Mouse (Mus musculus) skeletal muscle tissue, adult 2 months (tissue): ENCODE measurements around the gene Olfr493.

Experiments
- DNase-seq: peaks from one replicate; pipeline ENCODE4 v3.0.0-alpha.2; 2012; ENCODE audit warnings: low read depth, low spot score

The Olfr493 gene

GRCm38 (mm10) chr7:108346879-108347278 lies at the start of gene Olfr493:
Olfr493 (minus strand) TSS chr7:108346979.
- no peak for DNase-seq

- no peak for DNase-seq
These were observed 46.1 kb upstream of the Olfr493 start, which contains the start of gene Olfr495 for GRCm38 (mm10) chr7:108392867-108393266. Olfr495 (plus strand) TSS chr7:108393167.

DNA sequence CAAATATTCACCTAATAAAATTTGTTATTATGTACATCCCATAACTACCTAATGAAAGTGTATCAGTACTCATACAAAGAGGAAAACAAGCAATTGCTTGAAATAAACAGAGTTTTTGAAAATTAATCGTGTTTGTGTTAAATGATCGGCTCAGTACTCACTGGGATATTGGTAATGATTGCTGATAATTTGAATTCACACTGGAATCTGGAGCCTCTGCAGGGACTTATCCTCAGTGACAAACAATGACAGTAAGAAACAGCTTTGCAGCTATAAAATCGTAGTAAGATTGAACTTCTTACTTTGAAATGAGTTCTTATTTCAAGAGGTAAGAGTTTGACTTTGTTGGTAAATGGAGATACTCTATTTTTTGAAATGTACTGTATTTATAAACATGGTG lies 18.3 kb upstream of the Olfr493 start, which contains the start of gene Olfr494:
Gene Olfr494 (plus strand): TSS at position 301 of the 400 bp plus-strand sequence.
- DNase-seq: no peak

GRCm38 (mm10) chr7:108323574-108323973 lies 23.2 kb downstream of the Olfr493 start, which contains the start of gene Olfr492:
Olfr492 (minus strand) TSS chr7:108323674.
- DNase-seq: no peak

- DNase-seq: no peak
These were observed 33.6 kb downstream of the Olfr493 start, which contains the start of gene Olfr491 for GRCm38 (mm10) chr7:108313151-108313550. Olfr491 (plus strand) TSS chr7:108313451.
